Mouse (Mus musculus): ENCODE measurements around the gene Olfr828.

Gene Olfr828

GRCm38 (mm10) chr9:18819426-18819825, at the start of gene Olfr828:
Gene Olfr828, minus strand, starts transcription at chr9:18819526.
- DNase-seq (ENCODE audit: low spot score in 2 of 2), result no peak

DNA sequence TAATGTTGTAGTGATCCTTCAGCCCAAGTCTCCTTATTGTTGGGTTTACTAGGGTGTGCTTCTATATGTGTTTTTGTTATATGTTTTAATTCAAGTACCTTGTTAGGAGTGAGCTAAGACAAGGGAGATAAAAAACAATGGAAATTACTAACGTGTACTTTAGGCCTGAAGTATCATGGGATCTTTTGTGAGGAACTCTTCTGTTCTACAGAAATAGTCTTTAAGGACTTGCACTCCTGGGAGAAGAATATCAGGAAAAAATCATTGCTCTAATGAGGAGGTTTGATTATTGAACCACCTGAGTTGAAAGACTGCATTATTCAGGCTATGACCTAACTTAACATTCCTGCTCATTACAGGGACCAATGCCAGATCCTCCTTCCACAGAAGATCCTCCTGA, 35.3 kb upstream of the Olfr828 start, which contains the start of gene Olfr829:
Gene Olfr829 (plus strand): TSS at position 301 of the 400 bp plus-strand sequence.
- DNase-seq (ENCODE audit: low spot score in 2 of 2), result no peak

GRCm38 (mm10) chr9:18785316-18785715, 34.0 kb downstream of the Olfr828 start:
- DNase-seq (ENCODE audit: low spot score in 2 of 2), result no peak

GRCm38 (mm10) chr9:18779476-18779875, 39.9 kb downstream of the Olfr828 start:
- DNase-seq (ENCODE audit: low spot score in 2 of 2), result no peak

- DNase-seq (ENCODE audit: low spot score in 2 of 2), result no peak
Observed at GRCm38 (mm10) chr9:18778981-18779380, 40.3 kb downstream of the Olfr828 start.
